Mouse (Mus musculus): ENCODE measurements at regions not wholly inside any gene's neighbourhood (a gene's known extent, or its start where the extent isn't known, plus 50 kb on each side); places are given as distances from the start of the nearest gene placed in this dataset.

DNA sequence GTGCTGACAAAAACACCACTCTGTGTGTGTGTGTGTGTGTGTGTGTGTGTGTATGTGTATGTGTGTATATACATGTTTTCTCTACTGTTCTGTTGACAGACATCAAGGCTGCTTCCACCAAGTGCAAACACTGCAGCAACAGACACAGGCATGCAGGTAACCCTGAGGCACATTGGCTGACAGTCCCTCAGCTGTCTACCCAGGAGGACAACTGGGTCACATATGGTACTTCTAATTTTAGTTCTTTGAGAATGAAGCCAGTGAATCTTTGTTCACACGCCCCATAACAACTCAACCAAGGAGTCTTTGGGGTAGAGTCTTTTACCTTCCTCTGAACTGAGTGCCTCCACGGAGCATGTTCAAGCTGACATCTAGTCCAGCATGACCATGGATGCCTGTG lies 113.3 kb upstream of the Foxk1 start:
- TF ChIP-seq CTCF (conservative IDR thresholded peaks at IDR 0.05; ENCODE audit: low read length) (no peak), NANOG (IDR thresholded peaks at IDR 0.05; ENCODE audit: borderline replicate concordance, low read length) (no peak), POU5F1 (IDR thresholded peaks at IDR 0.05; ENCODE audit: borderline replicate concordance, low read length) (no peak)

Data from E14TG2a.4 (cell line).